Mouse (Mus musculus): ENCODE measurements around the gene Ikzf1. TPM values are rescaled to one million over a fixed set of nuclear protein-coding genes. Genes with fewer than 3 reads are reported as not detected.

Ikzf1 gene
- polyA plus RNA-seq, 1 experiment from 2014 or later = not detected

- no peak for DNase-seq (ENCODE audit: low read depth, low spot score)
- no peak for TF ChIP-seq CTCF (IDR thresholded peaks at IDR 0.05)
- ChIA-PET CTCF (interaction anchor here (1.2 to 1.4 kb wide), 2 partner anchors 9 to 63 kb away, joined by 3 to 4 read pairs; no protein-coding TSS in a partner anchor), POLR2A (no interaction called here)
- in situ Hi-C loops (cut with MboI; ENCODE audit: low pct_unique_long_range_greater_than_20kb) = no loop called here
- peaks cover 46% of the 10 kb centered on the region for H3K27me3 ChIP-seq
- ATAC-seq = no peak
These were observed 41.2 kb downstream of the Ikzf1 start for GRCm38 (mm10) chr11:11725876-11726525.

DNA sequence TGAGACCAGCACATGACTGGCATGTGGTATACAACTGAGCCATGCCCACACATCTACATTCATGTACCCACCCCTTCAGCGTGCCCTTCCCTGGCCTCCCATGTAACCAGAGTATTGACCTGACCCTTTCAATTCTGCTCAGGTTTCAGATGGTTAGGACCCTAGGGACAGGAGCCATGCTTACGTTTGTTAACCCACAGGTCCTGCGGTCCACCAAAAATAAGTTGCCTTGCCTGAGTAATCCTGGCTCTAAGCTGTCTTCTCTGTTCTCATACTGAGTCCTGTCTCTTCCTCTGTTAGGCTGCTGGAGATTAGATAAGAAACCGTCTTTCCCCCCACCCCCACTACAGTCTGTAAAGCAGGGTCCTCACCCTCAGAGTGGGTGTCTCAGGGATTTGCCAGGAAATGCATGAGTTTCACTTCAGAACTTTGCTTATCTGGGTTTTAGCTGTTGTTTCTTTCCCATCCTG lies 42.0 kb downstream of the Ikzf1 start:
- H3K27me3 ChIP-seq = peaks cover 50% of the 10 kb centered on the region
- POLR2A ChIA-PET = no interaction called here
- no peak for ATAC-seq
- CTCF ChIA-PET = interaction anchor here (1.2 to 1.4 kb wide), 2 partner anchors 13 to 62 kb away, joined by 3 to 5 read pairs; no protein-coding TSS in a partner anchor
- in situ Hi-C loops (cut with MboI; ENCODE audit: low pct_unique_long_range_greater_than_20kb) = no loop called here
- DNase-seq (ENCODE audit: low read depth, low spot score) = no peak
- TF ChIP-seq CTCF (IDR thresholded peaks at IDR 0.05) = no peak

DNA sequence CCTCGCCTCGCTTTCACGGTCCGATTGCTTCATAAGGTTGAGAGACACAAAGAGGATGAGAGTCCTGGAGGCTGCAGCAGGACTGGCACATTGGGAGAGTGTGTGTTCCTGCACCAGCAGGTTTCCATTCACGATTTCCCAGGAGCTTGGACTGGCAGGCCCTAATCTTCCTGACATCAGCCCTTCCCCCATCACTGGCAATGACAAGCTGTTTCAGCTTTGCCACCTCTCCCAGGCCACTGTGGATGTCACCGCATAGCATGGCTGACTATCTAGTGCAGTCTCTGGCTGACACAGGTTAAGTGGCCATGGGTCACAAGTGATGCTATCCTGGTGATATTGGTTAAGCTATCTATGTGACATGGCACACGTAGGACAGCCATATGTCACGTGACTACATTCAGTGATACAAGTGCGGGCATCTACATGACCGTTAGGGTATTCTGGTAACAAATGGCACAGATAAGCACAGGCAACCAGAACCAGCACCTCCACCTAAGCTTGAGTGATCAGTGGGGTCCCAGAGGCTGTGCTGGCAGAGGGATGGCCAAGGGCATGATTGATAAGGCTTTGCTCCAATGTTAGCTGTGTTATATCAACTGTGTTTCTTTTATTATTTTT lies 43.2 kb downstream of the Ikzf1 start:
- ChIA-PET CTCF (interaction anchor here (1.4 kb wide), 1 partner anchor 12 kb away, joined by 5 read pairs; no protein-coding TSS in a partner anchor), POLR2A (no interaction called here)
- TF ChIP-seq CTCF (IDR thresholded peaks at IDR 0.05) = no peak
- DNase-seq (ENCODE audit: low read depth, low spot score) = no peak
- peaks cover 45% of the 10 kb centered on the region for H3K27me3 ChIP-seq
- in situ Hi-C loops (cut with MboI; ENCODE audit: low pct_unique_long_range_greater_than_20kb) = no loop called here
- ATAC-seq = no peak

GRCm38 (mm10) chr11:11729216-11729615 lies 44.4 kb downstream of the Ikzf1 start:
- H3K27me3 ChIP-seq = peaks cover 48% of the 10 kb centered on the region
- in situ Hi-C loops (cut with MboI; ENCODE audit: low pct_unique_long_range_greater_than_20kb) = no loop called here
- POLR2A ChIA-PET = no interaction called here
- DNase-seq (ENCODE audit: low read depth, low spot score) (no peak), ATAC-seq (no peak)
- CTCF ChIA-PET = no interaction called here
- no peak for TF ChIP-seq CTCF (IDR thresholded peaks at IDR 0.05)

DNA sequence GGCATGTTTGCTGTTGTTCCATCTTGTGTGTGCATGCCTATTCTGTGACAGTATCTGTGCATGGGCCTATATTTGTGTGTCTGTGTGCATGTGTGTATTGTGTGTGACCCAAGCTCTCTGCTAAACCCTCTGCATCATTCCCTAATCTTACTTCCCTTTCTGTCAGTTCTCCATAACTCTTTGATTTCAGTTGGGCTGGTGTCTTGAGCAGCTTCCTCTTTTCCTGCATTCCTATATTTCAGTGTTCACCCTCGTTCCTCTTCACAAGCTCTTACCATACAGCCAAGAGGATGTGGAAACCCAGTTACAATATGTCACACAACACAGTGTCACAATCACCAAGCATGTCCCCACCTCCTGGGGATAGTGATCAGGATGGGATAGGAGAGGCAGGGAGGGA lies 45.3 kb downstream of the Ikzf1 start:
- no peak for ATAC-seq
- ChIA-PET CTCF (no interaction called here), POLR2A (no interaction called here)
- in situ Hi-C loops (cut with MboI; ENCODE audit: low pct_unique_long_range_greater_than_20kb) = no loop called here
- no peak for DNase-seq (ENCODE audit: low read depth, low spot score)
- peaks cover 57% of the 10 kb centered on the region for H3K27me3 ChIP-seq
- TF ChIP-seq CTCF (IDR thresholded peaks at IDR 0.05) = no peak

- ATAC-seq (no peak), DNase-seq (ENCODE audit: low read depth, low spot score) (no peak)
- in situ Hi-C loops (cut with MboI; ENCODE audit: low pct_unique_long_range_greater_than_20kb) = no loop called here
- TF ChIP-seq CTCF (IDR thresholded peaks at IDR 0.05) = no peak
- ChIA-PET POLR2A (no interaction called here), CTCF (no interaction called here)
- peaks cover 51% of the 10 kb centered on the region for H3K27me3 ChIP-seq
These were observed 46.9 kb downstream of the Ikzf1 start for GRCm38 (mm10) chr11:11731727-11732126.

DNA sequence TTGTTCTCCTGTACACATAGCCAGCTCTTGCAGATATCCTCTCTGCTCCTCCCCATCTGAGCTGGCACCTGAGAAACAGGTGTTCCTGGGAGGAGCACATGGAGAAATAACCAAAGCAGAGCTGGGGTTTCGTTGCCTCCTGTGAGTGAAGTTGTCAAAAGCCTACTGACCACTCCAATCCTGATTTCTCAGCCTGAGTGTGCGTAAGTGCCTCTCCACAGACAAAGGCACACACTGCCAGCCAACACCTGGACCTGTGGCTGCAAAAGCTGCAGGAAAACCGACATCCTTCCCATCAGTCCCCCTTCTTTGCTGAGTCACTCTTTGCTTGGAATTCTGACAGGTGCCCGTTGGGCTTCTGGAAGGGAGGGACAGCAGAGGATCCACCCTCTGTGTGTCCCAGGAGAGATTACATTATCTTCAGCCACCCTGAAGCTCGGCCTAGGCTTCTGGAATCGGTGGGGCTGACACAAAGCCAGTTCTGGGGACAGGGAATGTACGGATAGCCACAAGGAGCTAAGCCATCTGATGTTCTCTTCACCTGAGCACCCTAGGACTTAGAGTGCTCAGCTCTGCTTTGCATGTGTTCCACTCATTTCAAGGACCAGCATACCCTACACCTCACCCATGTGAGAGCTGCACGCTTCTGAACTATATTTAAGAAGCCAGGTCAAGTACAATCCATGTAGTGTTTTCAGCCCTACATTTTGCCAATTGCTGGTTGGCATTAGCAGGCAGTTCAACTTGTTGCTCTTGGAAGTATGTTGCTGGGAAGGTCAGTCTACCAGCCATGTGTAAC lies 48.4 kb downstream of the Ikzf1 start:
- no peak for DNase-seq (ENCODE audit: low read depth, low spot score)
- ChIA-PET POLR2A (no interaction called here), CTCF (interaction anchor here (0.6 to 1.1 kb wide), 2 partner anchors 16 to 242 kb away, joined by 3 read pairs; no protein-coding TSS in a partner anchor)
- H3K27me3 ChIP-seq = peaks cover 55% of the 10 kb centered on the region
- TF ChIP-seq CTCF (IDR thresholded peaks at IDR 0.05) = no peak
- in situ Hi-C loops (cut with MboI; ENCODE audit: low pct_unique_long_range_greater_than_20kb) = no loop called here
- ATAC-seq = no peak

GRCm38 (mm10) chr11:11735155-11735554 lies 50.4 kb downstream of the Ikzf1 start:
- CTCF ChIA-PET = interaction anchor here (1.5 kb wide), 1 partner anchor 27 kb away, joined by 3 read pairs; no protein-coding TSS in a partner anchor
- peaks cover 60% of the 10 kb centered on the region for H3K27me3 ChIP-seq
- ATAC-seq (no peak), DNase-seq (ENCODE audit: low read depth, low spot score) (no peak)
- no peak for TF ChIP-seq CTCF (IDR thresholded peaks at IDR 0.05)
- in situ Hi-C loops (cut with MboI; ENCODE audit: low pct_unique_long_range_greater_than_20kb) = no loop called here
- POLR2A ChIA-PET = no interaction called here

DNA sequence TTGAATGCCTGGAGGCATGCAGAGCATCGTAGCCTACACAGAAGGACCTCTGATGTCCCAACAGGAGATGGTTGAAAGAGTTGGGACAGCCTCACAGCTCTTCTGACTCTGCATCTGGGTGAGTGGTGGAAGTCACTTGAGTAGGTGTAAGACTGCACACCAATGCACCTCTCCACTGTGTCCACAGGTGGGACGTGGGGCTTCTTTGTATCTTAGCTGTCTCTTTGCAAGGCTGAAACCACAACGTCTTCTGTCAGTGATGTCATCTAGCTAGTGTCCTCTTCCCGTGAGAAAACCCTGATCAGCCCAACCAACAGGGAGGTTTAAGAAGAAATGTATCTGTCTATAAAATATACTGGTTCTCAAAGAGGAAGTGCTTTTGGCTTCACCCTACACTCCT lies 52.1 kb downstream of the Ikzf1 start:
- peaks cover 49% of the 10 kb centered on the region for H3K27me3 ChIP-seq
- ChIA-PET CTCF (interaction anchor here (1.2 kb wide), 1 partner anchor 12 kb away, joined by 3 read pairs; no protein-coding TSS in a partner anchor), POLR2A (no interaction called here)
- DNase-seq (ENCODE audit: low read depth, low spot score) (no peak), ATAC-seq (no peak)
- in situ Hi-C loops (cut with MboI; ENCODE audit: low pct_unique_long_range_greater_than_20kb) = no loop called here
- no peak for TF ChIP-seq CTCF (IDR thresholded peaks at IDR 0.05)

DNA sequence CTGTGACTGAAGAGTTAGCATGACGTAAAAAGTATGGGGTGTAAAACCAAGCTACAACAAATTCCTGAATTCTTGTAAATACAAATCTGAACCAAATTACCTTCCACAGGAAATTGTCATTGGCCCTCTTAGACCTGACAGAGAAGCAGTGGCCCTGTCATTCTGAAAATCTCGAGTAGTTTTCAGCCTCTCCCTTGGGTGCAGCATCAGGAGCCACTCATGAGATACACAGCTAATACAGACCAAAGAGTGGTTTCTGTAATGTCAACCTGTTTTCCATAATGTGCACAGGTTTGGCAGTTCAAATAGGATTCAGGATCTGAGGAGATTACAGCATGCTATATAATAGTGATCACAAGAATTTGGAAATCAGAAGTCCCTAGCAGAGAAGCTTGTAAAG lies 52.8 kb downstream of the Ikzf1 start:
- DNase-seq (ENCODE audit: low read depth, low spot score) (no peak), ATAC-seq (no peak)
- no peak for TF ChIP-seq CTCF (IDR thresholded peaks at IDR 0.05)
- H3K27me3 ChIP-seq = peaks cover 51% of the 10 kb centered on the region
- ChIA-PET POLR2A (no interaction called here), CTCF (interaction anchor here (1.2 kb wide), 1 partner anchor 13 kb away, joined by 3 read pairs; no protein-coding TSS in a partner anchor)
- in situ Hi-C loops (cut with MboI; ENCODE audit: low pct_unique_long_range_greater_than_20kb) = no loop called here

DNA sequence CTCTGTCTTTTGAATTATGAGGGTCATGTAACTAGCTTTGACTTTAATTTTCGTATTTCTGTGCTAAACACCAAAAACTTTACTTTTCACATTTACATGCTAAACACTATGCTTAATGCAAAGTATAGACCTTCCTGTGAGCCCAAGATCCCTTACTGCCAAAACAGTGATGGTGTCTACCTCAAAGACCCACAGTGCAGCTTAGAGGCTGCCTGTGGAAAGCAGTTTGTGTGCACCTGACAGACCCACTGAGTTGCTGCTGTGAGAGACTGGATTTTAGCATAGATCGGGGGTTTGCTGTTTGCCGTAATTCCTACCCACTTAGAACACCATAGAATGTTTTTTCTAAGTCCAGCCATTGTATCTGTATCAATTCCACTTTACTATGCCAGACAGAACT lies 54.3 kb downstream of the Ikzf1 start:
- DNase-seq (ENCODE audit: low read depth, low spot score) (no peak), ATAC-seq (no peak)
- TF ChIP-seq CTCF (IDR thresholded peaks at IDR 0.05) = no peak
- CTCF ChIA-PET = no interaction called here
- H3K27me3 ChIP-seq = peaks cover 57% of the 10 kb centered on the region
- POLR2A ChIA-PET = no interaction called here
- in situ Hi-C loops (cut with MboI; ENCODE audit: low pct_unique_long_range_greater_than_20kb) = no loop called here
